Mouse (Mus musculus): ENCODE data around the gene Cnnm1. TPM values are rescaled to one million over a fixed set of nuclear protein-coding genes. Genes with fewer than 3 reads are reported as not detected.

The Cnnm1 gene
- total RNA-seq, 1 experiment from 2014 or later = not detected

- no peak for ATAC-seq (replicated peaks in 1 of 2; ENCODE audit: insufficient read depth in 1 of 2, low FRiP score in 2 of 2, low TSS enrichment in 1 of 2, low read depth in 1 of 2, poor library complexity in 2 of 2, severe bottlenecking in 2 of 2)
Measured at GRCm38 (mm10) chr19:43521362-43521761, 81.1 kb downstream of the Cnnm1 start.

- no peak for ATAC-seq (replicated peaks in 1 of 2; ENCODE audit: insufficient read depth in 1 of 2, low FRiP score in 2 of 2, low TSS enrichment in 1 of 2, low read depth in 1 of 2, poor library complexity in 2 of 2, severe bottlenecking in 2 of 2)
Measured at GRCm38 (mm10) chr19:43521996-43522395, 81.8 kb downstream of the Cnnm1 start.

GRCm38 (mm10) chr19:43523551-43523950 lies 83.3 kb downstream of the Cnnm1 start:
- no peak for ATAC-seq (replicated peaks in 1 of 2; ENCODE audit: insufficient read depth in 1 of 2, low FRiP score in 2 of 2, low TSS enrichment in 1 of 2, low read depth in 1 of 2, poor library complexity in 2 of 2, severe bottlenecking in 2 of 2)

- ATAC-seq (replicated peaks in 1 of 2; ENCODE audit: insufficient read depth in 1 of 2, low FRiP score in 2 of 2, low TSS enrichment in 1 of 2, low read depth in 1 of 2, poor library complexity in 2 of 2, severe bottlenecking in 2 of 2) = peak; percentile 95 to 98
Measured at GRCm38 (mm10) chr19:43524187-43525103, 84.2 kb downstream of the Cnnm1 start, which contains the start of gene Got1. Gene Got1 (minus strand): TSS chr19:43524605.

DNA sequence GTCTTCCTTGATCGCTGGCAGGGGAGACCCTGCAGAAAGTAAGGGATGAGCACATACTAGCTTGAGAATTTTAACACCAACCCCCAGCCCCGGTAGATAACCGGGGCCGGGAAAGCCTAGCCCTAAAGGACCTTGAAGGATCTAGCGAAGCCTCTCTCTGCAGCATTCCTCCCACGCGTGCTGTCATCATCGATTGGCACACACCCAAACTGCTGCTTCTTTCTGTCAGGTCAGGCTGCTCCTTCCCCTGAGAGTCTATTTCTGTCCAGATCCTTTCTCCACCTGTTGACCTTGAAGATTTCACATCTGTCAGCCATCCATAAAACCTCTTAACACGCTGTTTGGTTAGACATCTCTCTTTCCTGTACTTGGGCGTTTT lies 84.9 kb downstream of the Cnnm1 start:
- ATAC-seq (replicated peaks in 1 of 2; ENCODE audit: insufficient read depth in 1 of 2, low FRiP score in 2 of 2, low TSS enrichment in 1 of 2, low read depth in 1 of 2, poor library complexity in 2 of 2, severe bottlenecking in 2 of 2) = no peak

- no peak for ATAC-seq (replicated peaks in 1 of 2; ENCODE audit: insufficient read depth in 1 of 2, low FRiP score in 2 of 2, low TSS enrichment in 1 of 2, low read depth in 1 of 2, poor library complexity in 2 of 2, severe bottlenecking in 2 of 2)
Measured at GRCm38 (mm10) chr19:43525566-43525965, 85.3 kb downstream of the Cnnm1 start.

DNA sequence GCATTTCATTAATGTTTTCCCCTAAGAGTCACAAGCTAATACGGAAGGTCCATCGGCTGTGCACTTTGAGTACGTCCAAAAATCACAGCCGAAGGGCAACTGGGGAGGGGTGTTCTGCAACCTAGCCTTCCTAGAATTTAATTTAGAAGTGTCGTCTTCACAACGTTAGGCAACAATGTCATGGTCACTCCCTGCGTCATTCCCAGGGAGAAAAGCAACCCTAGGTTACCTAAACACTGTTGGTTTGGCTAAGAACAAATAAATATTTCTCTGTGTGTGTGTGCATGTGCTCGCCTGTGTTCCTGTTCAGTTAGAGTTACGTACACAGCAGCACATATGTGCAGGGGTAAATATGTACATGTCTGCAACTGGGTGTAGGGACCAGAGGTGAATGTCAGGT lies 85.8 kb downstream of the Cnnm1 start:
- no peak for ATAC-seq (replicated peaks in 1 of 2; ENCODE audit: insufficient read depth in 1 of 2, low FRiP score in 2 of 2, low TSS enrichment in 1 of 2, low read depth in 1 of 2, poor library complexity in 2 of 2, severe bottlenecking in 2 of 2)

DNA sequence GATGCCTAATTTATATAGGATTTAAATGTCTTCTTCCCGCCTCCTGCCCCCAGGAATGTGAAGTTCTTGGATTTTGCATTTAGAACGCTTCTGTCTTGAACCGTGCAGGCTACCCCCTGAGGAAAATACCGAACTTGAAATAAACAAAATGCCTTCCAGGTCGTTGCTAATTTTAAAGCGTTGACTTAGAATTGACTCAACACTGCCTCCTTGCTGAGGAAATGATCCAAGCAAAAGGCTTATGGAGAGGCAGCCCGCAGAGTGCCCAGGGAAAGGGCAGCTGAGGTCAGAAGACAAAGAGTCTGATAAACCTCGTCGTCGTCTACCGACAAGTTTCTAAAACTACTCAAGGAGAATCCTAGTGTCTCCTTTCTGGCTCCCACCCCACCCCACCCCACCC lies 86.9 kb downstream of the Cnnm1 start:
- ATAC-seq (replicated peaks in 1 of 2; ENCODE audit: insufficient read depth in 1 of 2, low FRiP score in 2 of 2, low TSS enrichment in 1 of 2, low read depth in 1 of 2, poor library complexity in 2 of 2, severe bottlenecking in 2 of 2) = no peak

GRCm38 (mm10) chr19:43528056-43528587 lies 87.9 kb downstream of the Cnnm1 start:
- no peak for ATAC-seq (replicated peaks in 1 of 2; ENCODE audit: insufficient read depth in 1 of 2, low FRiP score in 2 of 2, low TSS enrichment in 1 of 2, low read depth in 1 of 2, poor library complexity in 2 of 2, severe bottlenecking in 2 of 2)

DNA sequence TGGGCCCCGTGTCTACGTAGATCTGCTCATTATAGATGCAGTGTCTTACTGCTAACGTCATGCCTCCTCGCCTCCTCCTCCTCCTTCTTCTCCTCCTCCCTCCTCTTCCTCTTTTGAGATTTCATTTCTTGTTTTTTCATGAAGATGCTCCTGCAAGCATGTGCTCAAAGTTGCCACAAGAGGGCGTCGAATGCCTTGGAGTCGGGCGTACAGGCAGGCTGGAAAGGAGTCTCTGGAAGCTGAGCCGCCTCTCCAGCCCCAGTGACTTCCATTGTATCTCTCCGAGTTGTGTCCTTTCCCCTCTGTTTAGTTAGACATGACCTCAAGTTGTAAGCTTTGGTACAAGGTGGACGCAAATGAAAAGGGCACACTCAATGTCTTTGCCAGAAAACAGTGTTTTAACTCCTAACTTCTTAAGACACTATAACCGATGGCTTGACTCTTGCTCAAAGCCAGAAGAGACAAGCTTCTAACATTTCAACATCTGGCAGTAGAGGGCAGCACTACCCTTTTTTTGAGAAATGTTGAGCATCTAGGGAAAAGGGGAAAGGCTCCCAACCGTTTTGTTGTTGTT lies 90.0 kb downstream of the Cnnm1 start:
- ATAC-seq (replicated peaks in 1 of 2; ENCODE audit: insufficient read depth in 1 of 2, low FRiP score in 2 of 2, low TSS enrichment in 1 of 2, low read depth in 1 of 2, poor library complexity in 2 of 2, severe bottlenecking in 2 of 2) = peak; percentile 86 to 95

GRCm38 (mm10) chr19:43530921-43531320 lies 90.7 kb downstream of the Cnnm1 start:
- ATAC-seq (replicated peaks in 1 of 2; ENCODE audit: insufficient read depth in 1 of 2, low FRiP score in 2 of 2, low TSS enrichment in 1 of 2, low read depth in 1 of 2, poor library complexity in 2 of 2, severe bottlenecking in 2 of 2) = no peak

- no peak for ATAC-seq (replicated peaks in 1 of 2; ENCODE audit: insufficient read depth in 1 of 2, low FRiP score in 2 of 2, low TSS enrichment in 1 of 2, low read depth in 1 of 2, poor library complexity in 2 of 2, severe bottlenecking in 2 of 2)
Measured at GRCm38 (mm10) chr19:43535372-43535771, 95.1 kb downstream of the Cnnm1 start.

- no peak for ATAC-seq (replicated peaks in 1 of 2; ENCODE audit: insufficient read depth in 1 of 2, low FRiP score in 2 of 2, low TSS enrichment in 1 of 2, low read depth in 1 of 2, poor library complexity in 2 of 2, severe bottlenecking in 2 of 2)
Measured at GRCm38 (mm10) chr19:43546337-43547117, 106.3 kb downstream of the Cnnm1 start.

Other genes starting within 250 kb of the Cnnm1 start
- gene Hpse2, start 52.1 kb upstream of the Cnnm1 start, total RNA-seq (2017) = 0.05 TPM in 1 of 2 replicates, not detected in the other
- 8.7 and 12.5 TPM in 2 replicates for gene Got1, start 84.2 kb downstream of the Cnnm1 start, total RNA-seq (2017)
- 28.7 and 29.7 TPM in 2 replicates for gene Nkx2-3, start 171.9 kb downstream of the Cnnm1 start, total RNA-seq (2017)
- gene Slc25a28, start 234.4 kb downstream of the Cnnm1 start, total RNA-seq (2017) = 44.4 and 47.1 TPM in 2 replicates
- gene Entpd7, start 249.2 kb downstream of the Cnnm1 start, total RNA-seq (2017) = 3.8 and 5.4 TPM in 2 replicates